Mouse (Mus musculus): ENCODE measurements around the gene Ptprm. TPM values are rescaled to one million over a fixed set of nuclear protein-coding genes. Genes with fewer than 3 reads are reported as not detected.

Ptprm gene
- total RNA-seq, 2 experiments from 2014 or later, result 78.4 to 88.4 TPM

DNA sequence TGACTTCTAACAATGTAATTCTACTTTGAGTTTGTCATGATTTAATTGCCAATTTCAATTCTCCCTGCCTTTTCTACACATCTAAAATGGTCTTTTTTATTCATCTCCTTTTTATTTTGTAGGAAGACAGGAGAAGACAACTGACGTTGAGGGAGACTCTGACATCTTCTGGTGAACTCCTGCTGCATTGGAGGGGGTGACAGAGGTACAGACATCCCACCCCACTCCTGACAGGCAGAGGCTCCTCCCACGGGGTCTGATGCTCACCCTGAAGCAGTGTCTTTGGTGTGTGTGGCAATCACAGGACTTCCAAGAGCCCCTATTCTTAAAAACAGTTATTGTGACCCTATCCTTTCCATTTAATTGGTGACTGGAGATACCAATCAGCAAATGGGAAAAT is 589.8 kb downstream of the Ptprm start:
- no peak for DNase-seq (ENCODE audit: low spot score)
- intact Hi-C loops (cut with DNase I), result no loop called here

DNA sequence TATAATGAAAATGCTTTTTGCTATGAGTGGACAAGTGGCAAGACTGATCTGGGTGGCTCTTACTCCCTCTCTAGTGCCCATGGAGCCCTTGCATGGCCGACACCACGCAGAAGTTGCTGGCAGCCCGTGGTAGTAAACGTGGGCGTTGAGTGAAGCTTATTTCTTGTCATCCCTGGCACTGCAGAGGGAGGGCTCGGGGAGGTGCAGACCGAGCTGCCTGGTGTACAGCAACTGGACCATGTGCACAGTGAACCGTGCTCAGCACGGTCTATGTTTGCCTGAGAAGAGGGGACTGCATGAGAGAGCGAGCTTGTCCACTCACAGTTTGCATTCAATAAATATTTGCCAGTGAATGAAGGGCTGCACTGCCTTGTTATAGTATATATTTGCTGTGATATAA is 591.5 kb downstream of the Ptprm start:
- DNase-seq (ENCODE audit: low spot score), result no peak
- intact Hi-C loops (cut with DNase I), result no loop called here

DNA sequence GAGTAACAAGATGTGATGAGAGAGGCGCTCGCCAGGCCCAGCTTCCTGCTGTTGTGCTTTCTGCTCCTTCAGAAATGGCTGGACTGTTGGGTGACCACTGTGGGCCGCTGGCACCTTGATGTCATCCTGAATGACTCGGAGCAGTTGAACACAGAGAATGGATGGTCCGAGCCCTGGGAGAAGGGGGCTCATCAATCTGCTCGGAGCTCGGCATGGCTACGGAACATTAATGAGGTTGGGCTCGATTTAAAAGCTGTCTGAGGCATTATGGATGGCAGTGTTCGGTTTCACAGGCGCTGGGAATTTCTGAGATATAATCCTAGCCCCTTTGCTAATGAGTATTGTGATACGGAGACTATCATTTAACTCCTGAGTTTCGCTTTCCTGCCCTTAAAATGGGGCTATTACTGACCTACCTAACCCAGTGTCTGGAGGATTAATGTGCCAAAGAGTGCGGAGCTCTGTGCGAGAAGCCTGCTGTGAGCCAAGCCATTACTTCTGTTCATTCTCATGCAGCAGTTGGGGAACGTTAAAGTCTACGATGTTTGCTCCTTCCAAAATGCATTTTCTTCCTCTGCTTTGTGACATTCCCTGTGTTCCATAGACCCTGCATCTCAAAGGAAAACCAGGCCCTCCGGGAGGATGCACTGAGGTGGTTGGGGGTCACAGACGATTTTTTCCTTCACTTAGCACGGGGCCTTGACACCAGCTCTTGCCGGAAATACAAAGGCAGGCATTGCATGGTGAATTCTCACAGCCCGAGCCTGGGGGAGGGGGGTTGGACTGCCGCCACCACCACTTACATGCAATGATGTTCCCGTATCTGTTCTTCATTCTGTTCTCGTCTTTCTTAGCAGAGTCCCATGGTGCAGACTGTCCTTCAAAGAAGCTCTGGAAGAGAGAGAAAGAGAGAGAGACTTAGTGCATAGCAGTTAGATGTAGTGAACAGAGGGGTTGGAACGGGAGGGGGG is 592.6 kb downstream of the Ptprm start:
- no peak for DNase-seq (ENCODE audit: low spot score)
- intact Hi-C loops (cut with DNase I), result no loop called here

DNA sequence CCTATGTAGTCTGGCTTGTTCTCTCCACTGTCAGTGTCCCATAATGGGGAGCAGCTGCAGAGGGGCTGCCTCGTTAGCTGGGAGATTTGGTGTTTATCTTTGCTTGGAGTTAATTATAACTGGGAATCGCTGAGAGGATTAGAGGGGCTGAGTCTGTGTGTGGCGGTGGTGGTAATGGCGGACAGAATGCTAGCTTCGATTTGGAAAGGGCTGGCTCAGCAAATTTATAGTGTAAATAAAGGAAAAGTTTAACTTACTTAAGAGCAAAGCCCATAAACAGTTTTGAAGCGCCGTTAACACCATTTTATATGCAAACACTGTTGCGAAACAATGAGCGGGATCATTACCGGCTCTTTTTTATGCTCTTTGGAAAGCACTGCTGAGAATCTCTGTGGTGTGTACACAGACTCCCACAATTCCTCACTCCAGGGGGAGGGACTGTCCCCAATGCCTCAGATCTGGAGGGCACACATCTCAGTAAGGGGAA is 597.2 kb downstream of the Ptprm start:
- intact Hi-C loops (cut with DNase I), result loop anchor here (5.0 to 10.0 kb wide), 2 partner anchors 75 to 828 kb away; no protein-coding TSS in a partner anchor
- no peak for DNase-seq (ENCODE audit: low spot score)

DNA sequence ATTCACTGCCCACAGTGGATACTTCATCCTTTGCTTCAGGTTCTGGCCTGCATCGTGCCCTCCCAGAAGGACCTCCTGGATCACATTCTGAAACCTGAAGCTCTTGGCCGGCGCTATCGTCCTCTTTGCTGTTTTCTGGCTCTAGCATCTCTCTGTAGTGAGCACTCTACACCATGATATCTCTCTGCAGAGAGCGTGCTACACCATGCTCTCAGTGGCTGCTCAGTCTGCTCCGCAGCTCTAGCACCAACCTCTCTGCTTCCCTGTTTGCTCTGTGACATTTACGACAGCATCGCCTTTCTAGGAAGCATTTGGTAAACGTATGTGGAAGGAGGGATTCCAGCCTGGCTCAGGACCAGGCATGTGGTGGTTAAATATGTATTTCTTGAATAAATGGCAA is 597.8 kb downstream of the Ptprm start:
- DNase-seq (ENCODE audit: low spot score), result no peak
- intact Hi-C loops (cut with DNase I), result loop anchor here (5.0 to 10.0 kb wide), 2 partner anchors 74 to 828 kb away; no protein-coding TSS in a partner anchor

DNA sequence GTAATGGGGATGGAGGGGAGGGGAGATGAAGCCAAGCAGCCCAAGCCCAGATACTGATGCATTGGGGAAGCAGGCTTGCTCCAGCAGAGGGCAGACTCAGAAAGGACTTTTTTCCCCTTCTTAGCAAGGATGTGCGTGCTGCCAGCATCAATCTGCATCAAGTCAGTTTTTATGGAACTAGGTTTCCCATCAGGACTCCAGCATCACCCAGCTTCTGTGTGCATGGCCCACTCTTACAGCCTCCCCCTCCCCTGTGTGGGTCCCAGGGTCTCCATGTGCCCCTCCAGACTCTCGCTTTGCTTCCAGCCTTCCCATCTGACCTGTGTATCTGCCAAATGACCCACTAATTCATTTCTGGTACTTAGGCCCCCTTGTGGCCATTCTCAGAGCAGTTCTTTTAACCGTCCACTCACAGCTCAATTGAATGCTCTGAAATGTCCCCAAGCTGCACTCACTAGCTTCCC is 599.0 kb downstream of the Ptprm start:
- DNase-seq (ENCODE audit: low spot score), result no peak
- intact Hi-C loops (cut with DNase I), result loop anchor here (5.0 to 10.0 kb wide), 2 partner anchors 73 to 830 kb away; no protein-coding TSS in a partner anchor

DNA sequence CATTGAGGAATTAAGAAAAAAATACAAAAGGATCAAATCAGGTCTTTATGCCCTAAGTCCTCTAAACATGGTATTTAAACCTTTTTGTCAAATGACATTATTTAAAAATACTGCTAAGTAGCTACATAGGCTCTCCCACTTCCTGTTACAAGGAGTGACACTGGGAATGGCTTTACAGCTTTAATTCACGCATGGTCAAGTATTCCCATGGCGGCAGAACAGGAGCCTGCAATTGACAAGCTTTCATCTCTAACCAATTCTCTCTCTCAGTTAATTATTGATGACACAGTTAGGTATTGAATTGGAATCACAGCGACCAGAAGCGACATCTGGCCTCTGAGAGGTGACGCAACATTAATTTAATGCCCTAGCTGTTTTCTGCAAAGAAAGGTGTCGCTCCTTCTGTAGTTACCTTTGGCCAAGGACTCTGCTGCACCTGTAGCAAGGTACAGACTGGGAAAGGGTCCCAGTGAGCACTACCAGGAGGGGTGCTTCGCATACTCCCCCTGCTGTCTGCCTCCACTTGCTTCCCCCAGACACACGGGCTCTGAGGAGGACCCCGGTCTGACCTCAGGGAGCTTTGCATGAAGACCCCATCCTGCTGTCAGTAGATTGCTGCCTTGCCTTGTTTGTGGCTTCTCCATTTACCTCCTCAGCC is 599.9 kb downstream of the Ptprm start:
- no peak for DNase-seq (ENCODE audit: low spot score)
- intact Hi-C loops (cut with DNase I), result loop anchor here (10.0 kb wide), 1 partner anchor 830 kb away; no protein-coding TSS in a partner anchor

DNA sequence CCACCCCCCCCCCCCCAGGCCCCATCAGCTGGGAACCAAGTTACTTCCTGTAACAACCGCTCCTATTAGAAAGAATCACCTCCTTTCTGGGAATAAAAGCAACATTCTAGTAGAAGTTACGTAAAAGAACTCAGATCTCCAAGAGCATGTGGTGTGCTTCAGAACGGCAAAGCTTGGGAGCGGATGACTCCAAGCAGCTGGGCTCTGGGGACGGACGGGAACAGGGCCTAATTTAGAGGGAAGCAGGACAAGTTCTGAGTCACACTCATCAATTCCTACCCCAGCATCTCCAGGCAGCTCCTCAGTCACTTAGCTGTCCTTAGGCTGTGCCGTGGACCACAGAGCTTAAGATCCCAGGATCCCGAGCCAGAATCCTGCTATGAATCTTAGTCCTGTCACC is 602.5 kb downstream of the Ptprm start:
- intact Hi-C loops (cut with DNase I), result loop anchor here (10.0 kb wide), 1 partner anchor 833 kb away; no protein-coding TSS in a partner anchor
- DNase-seq (ENCODE audit: low spot score), result peak; percentile 53

DNA sequence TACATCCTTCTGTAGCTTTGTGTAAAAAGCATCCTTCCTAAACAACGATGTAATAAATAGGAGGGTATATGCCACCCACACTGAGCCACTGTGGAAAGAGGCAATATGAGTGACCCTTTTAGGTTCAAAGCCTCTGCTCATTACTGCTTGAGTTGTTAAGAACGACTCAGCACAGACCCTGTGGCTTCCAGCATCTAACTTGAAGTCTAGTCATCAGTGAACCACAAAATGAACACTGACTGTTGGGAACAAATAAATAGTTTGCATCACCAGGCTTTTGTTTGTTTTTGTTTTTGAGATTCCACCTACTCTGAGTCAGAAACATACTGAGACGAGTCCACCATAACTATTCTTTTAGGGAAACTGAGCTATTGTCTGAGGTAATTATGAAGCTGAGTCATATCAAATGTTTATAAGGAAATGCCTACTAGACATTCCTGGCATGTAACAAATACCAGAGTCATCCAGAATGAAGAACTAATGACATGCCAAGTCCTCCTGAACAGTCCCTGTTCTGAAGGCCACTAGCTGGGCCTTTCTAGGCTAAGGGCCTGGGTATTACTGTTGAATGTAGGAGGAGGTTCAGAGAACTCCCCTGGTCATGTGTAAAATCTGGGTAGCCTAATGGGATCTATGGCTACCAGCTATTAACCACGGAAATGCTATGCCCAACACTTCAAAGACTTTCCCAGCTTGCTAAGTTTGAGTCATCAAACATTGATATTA is 603.6 kb downstream of the Ptprm start:
- intact Hi-C loops (cut with DNase I), result loop anchor here (10.0 kb wide), 1 partner anchor 834 kb away; no protein-coding TSS in a partner anchor
- no peak for DNase-seq (ENCODE audit: low spot score)

DNA sequence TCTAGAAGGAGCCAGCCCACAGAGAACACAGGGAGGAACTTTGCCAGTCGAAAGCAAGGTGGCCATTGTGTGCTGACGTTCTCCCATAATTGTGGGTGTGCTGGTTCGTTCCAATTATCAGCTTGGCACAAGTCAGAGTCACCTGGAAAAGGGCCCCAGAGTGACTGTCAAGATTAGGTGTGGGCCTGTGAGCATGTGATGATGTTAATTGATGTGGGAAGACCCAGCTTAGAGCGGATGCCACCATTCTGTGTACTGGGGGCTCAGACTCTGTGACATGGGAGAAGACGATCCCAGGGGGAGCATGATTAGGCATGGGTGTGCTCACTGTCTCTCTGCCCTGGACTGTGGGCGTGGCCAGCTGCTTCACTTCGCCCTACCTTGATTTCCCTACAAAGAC is 604.3 kb downstream of the Ptprm start:
- intact Hi-C loops (cut with DNase I), result loop anchor here (10.0 kb wide), 1 partner anchor 835 kb away; no protein-coding TSS in a partner anchor
- no peak for DNase-seq (ENCODE audit: low spot score)

DNA sequence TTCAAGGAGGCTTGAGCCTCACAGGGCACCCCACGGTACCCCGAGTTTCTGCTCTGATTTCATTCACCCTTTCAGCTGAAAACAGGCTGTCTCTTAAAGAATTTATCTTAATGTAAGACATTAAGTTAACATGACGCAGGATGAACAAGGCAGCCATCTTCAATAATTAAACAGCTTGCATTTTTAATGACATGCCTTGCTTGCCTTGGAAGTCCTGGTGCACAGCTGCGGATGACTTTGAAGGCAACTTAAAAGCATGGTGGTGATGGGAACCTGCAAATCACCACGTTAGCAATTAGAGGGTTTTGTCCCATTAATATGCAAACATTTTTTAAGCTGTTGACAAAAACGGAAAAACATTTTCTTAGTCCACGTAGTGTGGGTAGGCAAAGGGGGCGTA is 607.8 kb downstream of the Ptprm start:
- DNase-seq (ENCODE audit: low spot score), result no peak
- intact Hi-C loops (cut with DNase I), result no loop called here

DNA sequence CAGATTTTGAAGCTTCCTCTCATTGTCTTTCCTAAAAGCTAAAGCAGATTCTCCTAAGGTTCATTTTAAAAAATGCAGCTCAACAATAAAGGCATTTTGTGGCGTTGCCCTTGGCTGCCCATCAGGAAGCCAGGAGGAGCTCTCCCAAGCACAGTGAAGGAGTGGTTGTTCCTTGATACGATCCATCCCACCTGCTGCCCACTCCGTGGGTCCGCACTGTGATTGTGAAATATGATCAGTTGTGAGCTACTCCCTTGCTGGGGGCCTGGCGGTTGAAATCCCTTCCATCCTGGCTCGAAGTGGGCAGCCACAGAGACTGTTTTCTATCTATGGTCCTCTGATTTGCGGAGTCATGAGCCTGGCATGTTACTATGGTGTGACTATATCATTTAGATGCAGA is 610.9 kb downstream of the Ptprm start:
- no peak for DNase-seq (ENCODE audit: low spot score)
- intact Hi-C loops (cut with DNase I), result no loop called here

DNA sequence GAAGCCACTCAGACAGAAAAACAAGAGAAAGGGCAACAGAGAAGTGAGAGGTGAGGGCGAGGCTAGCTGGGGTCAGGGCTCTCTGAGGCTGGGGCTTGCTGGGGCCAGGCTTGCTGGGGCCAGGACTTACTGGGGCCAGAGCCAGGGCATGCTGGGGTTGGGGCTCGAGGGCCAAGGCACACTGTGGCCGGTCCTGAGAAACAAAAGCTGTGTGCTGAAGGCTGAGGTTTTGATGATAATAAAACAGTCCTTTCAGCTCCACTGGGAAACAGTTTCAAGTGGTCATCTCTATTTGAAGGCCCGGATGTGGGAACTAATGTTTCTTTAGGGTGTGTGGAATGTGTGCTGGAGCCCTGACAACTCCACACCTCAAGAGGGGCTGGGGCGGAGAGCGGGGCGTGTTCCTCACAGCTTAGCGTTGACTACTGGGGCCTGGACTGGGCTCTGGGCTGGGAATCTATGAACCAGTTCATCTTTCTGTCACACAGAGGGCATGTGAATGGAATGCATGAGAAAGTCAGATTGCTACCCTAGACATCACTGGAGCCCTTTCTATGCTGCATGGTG is 615.4 kb downstream of the Ptprm start:
- intact Hi-C loops (cut with DNase I), result no loop called here
- no peak for DNase-seq (ENCODE audit: low spot score)

DNA sequence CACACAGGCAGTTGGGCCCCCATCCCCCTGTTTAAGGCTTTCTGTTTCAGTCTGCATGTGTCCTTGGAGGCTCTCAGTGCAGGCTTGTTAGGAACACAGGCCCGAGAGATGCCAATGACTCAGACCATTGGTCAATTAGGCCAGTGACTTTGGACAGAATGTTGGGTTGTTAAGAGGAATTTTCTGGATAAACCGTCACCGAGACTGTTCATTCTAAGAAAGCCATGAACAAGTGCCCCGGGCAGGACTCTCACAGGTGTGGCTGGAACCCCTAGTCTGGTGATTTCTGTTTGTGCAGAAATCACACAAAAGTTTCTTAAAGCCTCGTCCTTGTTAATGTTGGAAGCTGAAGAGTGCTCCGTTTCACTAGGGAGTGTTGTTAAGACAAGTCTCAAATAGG is 615.9 kb downstream of the Ptprm start:
- intact Hi-C loops (cut with DNase I), result no loop called here
- DNase-seq (ENCODE audit: low spot score), result no peak

DNA sequence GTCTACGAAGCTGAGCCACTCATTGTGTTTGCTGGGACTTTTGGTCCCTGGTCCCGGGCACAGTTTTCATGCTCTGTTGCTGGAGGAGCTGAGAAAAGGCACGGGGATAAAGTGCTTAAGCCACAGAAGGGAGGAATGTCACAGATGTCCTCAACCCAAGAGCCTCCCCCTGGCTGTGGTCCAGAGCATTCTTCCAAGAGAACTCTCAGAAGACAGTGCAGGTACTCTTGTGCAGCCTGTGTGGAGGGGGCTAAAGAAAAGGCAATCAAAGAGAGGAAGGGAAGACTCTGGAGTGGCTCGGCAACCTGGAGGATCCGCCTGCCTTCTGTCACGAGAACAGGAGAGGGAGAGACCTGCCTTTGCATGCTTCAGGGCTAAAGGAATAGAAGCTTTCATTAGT is 617.8 kb downstream of the Ptprm start:
- DNase-seq (ENCODE audit: low spot score), result no peak
- intact Hi-C loops (cut with DNase I), result no loop called here

DNA sequence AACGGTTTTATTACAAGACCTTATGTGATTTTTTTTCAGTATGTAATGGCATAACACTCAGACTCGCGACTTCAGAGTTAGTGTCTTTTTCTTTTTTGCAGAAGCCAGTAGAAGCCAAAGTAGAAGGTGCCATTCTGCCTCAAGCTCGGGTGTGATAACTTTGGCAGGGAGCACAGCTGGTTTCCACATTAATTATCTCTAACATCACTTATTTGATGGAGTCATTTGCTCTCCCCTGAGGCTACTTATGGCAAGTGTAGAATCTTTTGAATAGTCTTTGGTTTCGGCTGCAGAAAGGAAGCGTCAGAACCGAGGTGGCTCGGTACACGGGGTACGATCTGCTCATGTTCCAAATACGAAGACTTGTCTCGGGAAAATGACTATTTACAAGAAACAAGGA is 620.7 kb downstream of the Ptprm start:
- DNase-seq (ENCODE audit: low spot score), result no peak
- intact Hi-C loops (cut with DNase I), result no loop called here

DNA sequence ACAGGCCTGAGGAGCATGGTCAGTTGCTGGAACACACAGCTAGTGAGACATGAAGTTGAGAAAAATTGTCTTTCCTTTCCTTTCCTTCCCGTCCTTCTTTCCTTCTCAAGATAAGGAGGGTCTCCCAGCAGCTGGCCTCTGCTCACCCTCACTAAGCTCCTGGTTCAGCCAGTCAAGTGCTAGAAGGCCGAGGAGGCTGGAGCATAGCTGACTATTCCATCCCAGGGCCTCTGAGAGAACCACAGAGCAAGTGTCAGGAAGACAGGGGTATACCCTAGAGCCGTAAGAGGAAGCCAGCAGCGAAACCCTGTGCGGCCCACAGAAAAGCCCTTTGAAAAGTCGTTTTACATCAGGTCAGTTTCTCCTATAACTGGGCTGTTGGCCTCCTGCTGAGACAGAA is 624.3 kb downstream of the Ptprm start:
- DNase-seq (ENCODE audit: low spot score), result no peak

DNA sequence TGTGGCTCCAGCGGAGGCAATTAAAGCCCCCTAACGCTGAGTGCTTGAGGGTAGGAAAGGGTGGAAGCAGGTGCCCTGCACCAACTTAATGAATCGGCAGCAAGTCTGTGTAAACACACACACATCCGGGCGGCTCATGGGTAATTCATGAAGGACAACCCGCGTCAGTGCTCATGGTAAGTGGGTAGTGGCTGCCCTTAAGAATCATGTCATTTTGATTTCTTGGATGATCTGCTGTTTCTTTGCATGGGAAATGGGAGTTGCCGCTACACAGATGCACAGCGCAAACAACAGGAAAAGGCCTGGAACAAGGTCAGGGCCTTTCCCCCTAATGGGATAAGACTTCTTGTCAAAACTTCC is 633.3 kb downstream of the Ptprm start:
- intact Hi-C loops (cut with DNase I), result no loop called here
- no peak for DNase-seq (ENCODE audit: low spot score)

More for the DNA sequence above, 624.3 kb downstream of the Ptprm start:
- intact Hi-C loops (cut with DNase I), result no loop called here

DNA sequence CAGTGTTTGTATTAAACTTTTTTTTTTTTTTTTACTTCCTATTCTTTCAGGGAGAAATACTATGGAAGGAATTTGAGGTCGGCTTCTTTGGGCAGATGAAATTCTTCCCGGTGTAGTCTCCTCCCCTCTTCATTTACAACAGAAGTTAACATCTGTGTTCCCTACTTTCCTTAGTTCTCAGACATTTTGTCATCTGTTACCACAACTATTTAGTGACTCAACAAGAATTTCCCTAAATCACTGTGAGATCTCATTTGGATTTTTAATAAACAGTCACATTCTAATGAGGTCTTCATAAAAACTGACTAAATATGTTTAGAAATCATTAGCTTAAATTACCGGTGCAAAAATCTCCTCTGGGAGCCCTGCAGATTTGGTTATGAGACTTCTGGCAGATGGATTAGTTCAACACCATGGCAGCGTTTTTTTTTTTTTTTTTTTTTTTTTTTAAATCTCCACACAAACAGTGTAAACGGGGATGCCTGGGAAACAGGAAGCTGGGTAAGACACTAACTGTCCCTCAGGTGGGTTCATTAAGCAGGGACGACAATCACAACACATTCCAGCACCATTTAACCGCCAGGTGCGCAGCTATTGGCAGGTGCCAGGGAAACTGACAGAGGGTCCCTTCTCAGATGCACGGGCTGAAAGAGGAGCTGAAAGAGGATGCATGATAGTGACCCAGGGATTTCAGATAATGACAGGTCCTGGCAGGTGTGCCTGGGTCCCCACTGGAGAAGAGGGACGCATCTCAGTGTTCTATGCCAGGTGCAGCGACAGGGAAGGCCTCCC is 633.9 kb downstream of the Ptprm start:
- DNase-seq (ENCODE audit: low spot score), result no peak
- intact Hi-C loops (cut with DNase I), result no loop called here

Data from heart, postnatal 25 days (tissue).